Mouse (Mus musculus): ENCODE measurements at regions not wholly inside any gene's neighbourhood (a gene's known extent, or its start where the extent isn't known, plus 50 kb on each side); places are given as distances from the start of the nearest gene placed in this dataset.

DNA sequence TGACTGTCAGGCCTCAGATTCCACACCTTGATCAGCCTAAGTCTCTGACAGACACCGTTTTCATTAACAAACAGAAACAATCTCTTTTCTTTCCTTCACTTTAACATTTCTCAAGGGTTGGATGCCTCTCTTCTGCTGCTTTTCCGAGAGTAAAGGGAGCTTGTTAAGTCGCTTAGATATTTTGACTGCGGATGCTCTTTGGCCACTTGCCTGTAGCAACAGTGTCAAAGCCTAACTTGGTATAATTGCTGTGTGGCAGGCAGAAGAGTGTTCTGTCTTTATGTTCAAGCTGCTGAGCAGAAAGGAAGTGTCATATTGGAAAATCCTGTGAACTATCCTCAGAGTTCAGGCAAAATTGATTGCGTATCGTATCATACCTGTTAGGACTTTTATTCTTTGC, 112.3 kb upstream of the Zeb2 start:
- no peak for DNase-seq

DNA sequence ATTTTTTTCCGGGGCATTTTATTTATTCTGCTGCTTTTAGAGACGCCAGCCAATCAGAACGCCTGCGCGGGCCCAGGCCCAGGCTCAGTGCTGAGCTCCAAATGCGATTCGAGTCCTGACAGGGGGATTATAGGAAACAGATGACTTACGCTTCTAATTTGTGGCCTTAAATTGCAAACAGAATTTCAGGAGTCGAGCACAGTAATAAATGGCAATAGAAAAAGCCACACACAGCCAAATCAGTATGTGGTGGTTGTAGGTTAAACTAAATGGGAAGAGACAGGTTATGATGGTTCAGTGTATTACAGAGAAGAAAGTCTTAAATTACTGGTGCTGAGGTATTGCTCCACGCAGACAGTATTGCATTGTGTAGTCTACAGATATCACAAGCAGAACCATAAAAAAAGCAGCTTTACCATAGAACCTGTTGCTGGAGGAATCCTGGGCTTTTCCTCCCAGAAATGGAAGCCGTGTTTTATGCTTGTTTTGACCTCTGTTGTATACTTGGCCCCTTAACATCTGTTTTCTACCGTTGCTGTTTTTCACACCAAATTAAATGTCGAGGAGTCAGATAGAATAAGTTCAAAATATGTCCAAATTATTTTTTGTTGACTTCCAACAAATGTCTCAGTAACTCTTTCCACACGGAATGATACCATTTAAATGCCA, 110.2 kb upstream of the Zeb2 start:
- DNase-seq = no peak

DNA sequence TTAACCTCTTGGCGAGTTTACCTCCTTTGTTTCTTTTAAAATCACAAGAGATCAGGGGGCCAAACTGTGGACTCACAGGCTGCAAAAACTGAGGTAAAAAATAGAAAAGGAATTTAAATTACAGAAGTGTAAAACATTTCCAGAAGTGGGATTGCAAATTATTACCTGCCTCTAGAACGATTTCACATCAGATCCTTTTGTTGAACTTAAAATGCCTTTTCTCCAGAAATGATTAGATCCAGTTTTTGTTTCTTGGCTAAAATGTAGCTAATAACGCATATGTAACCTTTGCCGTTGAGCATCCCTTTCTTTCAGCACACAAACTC, 108.8 kb upstream of the Zeb2 start:
- no peak for DNase-seq

DNA sequence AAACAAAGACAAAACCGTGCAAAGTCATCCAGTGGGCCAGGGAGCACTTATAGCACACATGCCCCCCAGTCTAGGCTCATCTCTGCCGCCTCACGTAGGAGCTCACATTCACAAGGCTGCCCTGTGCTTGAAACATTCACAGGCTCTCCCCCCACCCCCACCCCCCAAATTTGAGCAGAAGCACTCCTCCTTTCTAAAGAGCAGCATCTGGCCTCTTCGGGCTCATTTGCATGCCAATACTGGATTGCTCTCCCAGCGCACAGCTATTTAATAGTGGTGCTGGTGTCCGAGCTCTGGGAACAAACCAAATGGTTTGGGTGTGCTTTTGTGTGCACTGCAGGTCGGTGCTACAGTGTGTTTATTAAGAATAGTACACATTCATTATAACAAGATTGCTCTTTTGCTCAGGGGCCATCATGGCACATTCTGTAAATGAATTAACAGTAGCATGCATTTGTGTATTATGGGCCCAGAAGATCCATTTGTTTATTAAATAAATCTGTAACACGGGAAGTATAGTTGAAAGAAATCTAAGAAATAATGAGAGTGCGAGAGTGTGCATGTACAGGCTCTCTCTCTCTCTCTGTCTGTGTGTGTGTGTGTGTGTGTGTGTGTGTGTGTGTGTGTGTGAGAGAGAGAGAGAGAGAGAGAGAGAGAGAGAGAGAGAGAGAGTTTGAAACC, 108.3 kb upstream of the Zeb2 start:
- DNase-seq = no peak

DNA sequence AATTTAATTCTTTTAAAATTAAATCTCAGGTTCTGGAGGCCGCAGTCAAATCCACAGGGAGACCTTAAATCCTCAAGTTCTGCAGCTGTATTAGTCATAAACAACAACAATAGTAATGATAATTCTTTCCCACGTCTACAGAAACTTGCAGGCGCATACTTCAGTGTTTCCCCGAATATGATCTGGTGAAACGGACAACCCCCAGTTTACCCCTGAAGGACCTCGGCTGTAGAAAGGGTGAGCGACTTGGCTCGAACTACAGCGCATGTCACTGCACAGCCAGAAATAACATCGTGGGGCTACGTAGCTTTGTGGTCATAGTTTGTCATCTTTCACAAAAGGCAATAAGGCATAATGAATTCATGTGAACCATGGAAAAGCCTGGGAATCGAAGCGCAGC, 105.0 kb upstream of the Zeb2 start:
- no peak for DNase-seq

DNA sequence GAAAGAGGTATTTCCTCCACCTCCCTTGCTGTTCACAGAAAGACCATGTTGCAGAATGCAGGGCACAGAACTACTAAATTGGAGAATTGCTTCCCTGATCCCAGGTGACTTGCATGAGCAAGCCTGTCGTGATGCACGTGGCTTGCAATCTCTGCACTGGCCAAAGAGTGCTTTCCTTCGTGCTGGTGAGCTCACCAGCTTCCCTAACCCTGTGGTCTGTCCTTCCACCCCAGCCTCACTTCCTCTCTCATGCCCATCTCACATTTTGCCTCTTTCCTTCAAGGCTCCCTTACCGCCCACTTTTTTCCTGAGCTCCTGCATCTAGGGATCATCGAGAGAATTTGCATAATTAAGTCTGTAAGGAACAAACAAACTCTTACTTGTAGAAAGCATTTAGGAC, 102.7 kb upstream of the Zeb2 start:
- no peak for DNase-seq

DNA sequence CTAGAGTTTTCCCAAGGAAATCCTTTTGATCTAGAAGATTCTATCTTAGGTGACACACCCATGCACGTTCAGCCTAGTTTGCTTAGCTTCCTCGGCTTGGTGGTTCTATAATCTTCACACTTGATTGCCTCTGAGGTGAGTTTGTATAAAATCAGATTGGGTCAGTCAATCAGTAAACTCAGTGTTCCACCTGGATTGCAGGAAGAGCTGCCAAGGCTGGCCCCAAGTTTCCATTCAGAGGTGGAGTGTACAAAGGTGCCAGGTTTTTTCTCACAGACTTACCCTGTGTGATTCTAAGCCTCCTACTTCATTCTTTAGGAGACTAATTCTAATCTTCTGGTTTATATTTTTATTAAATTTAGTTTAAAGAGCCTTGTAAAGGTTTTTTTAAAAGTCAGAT, 95.6 kb upstream of the Zeb2 start:
- DNase-seq = no peak

DNA sequence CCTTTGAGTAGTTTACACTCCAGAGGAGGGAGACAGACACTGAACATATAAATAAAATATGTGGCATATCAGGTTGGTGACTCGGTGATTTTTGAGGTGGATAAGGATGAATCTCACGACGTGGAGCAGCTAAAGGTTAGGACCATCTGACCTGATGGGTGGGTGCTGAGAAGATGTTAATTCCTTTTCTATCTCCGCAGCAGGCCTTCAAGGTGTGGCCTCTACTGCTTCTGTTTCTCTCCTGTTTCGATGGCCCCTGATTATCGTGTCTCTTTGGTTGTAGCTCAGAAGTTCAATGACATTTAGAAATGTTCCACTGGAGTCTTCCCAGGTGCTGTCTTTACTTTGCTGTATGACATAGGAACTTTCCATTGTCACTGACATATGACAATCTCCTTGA, 91.3 kb upstream of the Zeb2 start:
- no peak for DNase-seq

DNA sequence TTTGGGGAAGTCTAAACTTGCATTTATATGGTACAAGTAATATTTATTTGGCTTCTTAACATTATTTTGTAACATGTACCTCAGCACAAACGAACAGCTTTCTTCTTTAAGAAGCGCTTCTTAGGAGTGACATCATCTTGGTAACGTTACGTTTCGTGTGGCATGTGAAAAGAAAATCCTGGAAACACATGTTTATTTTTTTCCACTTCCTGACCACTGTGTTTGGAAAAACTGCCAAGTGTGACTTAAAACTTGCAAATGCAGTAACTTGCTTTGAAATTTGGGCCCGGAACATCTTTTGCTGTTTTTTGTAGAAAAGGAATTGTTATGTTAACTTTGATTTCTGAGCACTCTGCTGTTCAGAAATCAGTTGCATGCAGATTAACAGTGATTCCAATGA, 88.6 kb upstream of the Zeb2 start:
- DNase-seq = no peak

DNA sequence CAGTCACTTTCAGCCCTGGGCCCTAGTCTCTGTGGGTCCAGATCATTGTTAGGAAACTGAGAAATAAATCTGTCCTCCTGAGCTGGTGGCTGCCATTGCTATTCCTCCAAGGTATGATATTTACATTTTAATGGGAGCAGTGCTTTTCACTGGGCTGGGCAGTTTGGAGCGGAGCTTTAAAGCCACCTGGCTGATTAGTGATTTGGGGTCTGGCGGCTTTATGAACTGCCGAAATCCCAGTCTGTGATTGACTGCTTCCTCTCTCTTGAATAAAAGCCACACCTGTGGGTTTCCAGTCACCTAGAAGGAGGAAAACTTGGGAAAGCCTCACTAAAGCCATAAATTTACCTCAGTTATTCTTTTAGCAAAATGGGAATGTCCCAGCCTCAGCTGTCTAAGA, 88.0 kb upstream of the Zeb2 start:
- DNase-seq = no peak

DNA sequence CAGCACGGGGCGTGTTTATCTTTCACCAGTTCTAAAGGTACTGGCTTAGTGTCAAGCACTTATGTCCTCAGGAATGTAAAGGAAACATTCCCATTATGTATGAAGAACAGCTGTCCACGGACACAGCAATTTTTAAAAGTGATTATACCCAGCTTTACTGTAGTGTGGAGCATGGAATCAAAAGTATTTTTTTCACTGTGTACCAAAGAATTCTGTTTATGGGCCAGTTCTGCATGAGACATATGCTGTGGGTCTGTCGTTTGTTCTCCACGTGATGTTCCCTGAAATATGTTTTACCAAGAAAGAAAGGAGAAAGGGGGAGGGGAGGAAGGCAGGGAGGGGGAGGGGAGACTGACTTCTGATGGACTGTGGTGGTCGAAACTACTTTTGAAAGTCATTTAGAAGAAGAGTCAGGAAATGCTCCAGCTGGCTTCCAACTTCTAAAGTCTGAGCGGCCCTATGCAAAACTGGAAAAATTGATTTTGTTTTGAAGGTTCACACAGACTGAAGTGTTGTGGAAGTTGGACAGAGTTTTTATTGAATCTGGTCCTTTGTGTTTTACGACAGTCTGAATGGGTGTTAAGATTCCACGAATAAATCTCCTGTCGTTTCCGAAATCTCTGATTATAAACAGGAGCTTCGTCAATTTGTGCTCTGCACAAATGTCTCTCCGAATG, 80.9 kb upstream of the Zeb2 start:
- no peak for DNase-seq

DNA sequence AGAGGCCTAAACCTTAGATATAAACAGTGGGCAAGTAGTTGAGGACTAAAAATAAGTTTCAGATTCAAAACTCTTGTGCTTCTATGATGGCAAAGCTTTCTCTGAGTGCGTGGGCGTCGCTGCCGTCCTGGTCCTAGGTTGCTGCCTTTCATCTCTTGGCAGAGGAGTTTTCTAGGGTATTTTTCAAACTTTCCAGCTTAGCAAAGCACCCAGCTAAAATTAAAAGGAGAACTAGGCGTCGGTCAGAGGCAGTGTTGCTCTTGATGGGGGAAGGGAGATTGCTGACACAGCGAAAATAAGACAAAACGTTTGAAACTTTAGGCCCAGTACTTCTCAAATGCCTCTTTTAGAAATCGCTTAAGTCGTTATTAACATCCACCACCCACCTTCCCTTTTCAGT, 80.1 kb upstream of the Zeb2 start:
- DNase-seq = no peak

DNA sequence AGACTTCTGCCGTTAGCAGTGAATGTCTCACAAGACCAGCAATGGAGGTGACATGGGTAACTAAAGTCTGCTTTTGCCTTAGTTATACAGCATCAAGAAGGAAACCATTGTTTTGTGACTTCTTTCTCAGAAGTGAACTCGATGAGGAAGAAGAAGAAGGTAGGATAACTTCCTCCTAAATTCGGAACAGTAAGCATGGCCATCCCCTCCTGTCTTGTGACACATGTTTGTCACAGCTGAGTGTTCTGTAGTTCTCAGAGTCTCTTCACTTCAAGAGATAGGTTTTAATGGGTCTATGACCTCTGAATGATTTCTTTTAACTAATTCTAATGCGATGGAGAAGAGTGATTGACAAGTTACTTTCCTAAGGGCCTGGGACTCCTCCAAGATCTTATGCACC, 79.3 kb upstream of the Zeb2 start:
- no peak for DNase-seq

DNA sequence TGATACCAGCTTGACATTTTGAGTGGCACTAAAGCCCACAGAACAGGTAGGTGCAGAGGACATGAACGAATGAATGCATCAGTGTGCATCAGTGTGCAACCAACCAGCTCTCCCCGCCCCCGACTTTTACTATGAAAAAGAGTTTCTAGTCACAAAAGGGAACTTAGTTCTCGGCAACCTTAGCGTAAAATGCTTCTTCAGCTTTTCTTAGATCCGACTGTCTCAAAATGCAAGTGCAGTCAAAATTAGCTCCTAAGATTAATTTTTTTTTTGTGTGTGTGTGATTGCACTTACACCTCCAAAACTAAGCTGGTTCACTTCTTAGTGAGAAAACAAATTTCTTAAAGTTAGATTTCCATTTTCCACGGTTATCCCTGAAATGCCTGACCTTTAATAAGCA, 77.1 kb upstream of the Zeb2 start:
- no peak for DNase-seq

DNA sequence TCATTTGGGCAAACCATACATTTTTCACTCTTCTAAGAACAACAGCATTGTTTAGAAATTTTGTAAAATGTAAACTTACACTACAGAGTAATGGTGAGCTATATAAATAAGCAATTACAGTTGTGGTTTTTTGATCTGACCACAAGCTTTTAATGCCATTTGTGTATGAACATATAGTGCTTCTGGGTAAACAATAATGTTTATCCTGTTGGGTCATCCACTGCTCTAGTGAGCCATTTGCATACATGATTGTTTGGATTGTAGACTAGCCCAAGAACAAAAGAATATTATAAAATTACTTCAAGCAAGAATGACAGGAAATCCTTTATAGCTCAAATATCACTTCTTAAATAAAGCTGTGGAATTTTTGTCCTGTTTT, 68.4 kb upstream of the Zeb2 start:
- no peak for DNase-seq

DNA sequence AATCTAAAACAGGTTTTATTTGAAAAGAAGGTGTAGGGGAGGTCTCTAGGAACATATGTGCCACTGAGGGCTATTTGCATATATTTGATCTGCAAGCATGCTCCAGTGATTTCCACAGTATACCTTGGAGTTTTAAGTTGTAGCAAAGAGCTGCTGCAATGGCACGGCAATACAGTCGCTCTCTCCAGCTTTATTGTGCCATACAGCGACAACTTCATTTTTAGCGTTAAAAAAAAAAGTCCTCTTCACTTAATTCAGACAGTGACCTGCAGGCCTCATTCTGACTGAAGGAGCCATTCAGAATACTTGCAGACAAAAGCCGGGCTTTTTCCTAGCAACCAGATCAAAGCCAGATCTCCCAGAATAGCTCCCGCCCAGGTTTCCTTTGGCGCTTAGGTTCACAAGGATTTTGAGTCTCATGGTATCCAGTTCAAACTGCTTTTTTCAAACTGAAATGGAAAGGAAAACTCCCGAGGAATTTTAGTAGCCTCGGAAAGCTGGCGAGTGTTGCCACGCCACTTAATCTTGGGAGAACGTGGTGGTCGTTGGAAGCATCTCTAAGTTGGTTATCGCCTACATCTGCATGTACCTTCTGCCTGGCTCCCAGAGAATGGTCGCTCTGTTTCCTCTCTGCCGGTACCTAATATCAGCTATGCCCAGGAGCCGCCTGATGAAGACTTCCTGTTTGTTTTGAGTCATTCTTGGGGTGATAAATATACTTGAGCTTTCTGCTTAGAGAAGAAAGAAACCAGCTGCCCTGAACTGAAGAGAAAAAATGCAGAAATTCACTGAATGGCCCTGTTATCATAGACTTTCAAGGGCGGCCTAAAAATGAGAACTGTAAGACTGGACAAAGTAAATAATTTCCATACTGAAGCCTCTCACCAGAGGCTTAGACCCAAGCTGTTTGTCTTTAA, 67.8 kb upstream of the Zeb2 start:
- no peak for DNase-seq

DNA sequence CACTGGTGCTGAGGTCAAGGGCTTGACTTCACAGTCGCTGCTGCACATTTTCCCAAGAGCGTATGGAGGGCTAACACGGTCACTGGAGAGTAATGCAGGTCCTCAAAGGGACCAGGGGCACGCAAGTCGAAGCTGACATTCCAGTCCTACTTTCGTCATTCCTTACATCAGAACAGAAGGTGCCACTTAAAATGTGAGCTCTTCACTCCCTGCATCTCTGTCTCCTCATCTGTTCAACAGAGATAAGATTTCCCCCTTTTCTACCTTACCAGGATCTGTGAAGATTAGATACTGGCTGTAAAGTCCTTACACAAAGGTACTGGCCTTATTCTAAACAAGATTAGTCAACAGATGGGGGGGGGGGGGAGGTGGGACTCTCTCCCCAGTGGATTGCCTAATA, 67.0 kb upstream of the Zeb2 start:
- no peak for DNase-seq

DNA sequence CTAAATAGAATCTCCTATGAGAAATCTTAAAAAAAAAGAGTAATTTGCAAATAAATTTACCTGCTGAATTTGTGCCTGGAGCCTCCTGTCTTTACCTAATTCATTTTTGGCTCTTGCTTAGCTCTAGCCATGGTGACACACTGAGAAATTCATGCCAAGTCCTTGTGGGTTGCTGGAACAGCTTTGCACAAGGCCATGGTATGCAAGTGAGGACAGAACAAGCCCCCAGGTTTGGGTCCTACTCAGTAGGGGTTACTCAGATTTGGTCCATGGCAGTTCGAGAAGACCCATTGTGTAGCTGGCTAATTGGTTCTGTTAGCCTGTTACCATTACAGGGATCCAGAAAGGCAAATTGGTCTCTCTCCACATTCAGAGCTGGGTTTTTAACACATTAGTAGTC, 65.7 kb upstream of the Zeb2 start:
- DNase-seq = no peak

DNA sequence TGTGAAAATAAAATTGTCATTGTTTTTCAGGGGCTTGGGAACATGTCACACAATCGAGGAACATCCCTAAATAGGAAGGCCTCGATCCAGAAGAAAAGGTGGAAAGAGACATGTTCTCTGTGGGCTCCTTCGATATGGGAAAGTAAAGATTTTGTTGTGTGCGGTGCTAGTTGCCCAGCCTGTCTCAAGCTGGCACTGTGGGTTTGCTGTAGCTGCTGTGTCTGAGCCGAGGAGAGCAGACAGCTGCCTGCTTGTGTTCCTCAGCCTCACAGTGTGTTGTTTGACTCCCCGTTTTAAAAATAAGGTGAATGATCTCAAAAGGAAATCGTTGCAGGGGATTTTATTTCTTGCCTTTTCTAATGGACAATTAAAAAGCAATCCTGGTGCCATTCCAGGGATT, 64.4 kb upstream of the Zeb2 start:
- no peak for DNase-seq

DNA sequence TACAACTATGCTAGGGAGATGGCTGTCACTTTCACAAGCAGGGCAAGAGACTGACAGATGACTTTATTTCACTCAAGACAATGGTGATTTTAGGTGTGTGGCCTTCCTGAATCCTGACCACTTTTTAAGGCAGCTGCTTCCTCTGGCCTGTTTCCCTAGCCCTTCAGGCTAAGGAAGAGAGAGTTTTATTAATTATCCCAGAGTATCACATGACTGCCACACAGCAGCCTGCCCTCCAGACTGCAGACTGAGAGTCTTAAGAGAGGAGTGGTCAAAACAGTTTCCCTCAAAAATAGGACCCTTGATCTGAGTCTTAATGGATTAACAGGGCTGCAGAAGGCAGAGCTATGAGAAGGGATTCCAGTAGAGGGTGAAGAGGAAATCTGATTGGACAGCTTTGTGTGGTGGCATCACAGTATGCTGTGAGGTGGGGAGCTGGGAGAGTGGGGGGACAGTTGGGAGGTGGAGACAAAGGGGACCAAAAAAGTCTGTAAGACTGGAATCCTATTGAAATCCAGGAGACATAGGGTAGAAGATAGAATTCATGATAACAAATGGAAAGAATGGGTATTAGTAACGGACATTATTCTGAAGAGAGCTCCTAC, 61.8 kb upstream of the Zeb2 start:
- no peak for DNase-seq

DNA sequence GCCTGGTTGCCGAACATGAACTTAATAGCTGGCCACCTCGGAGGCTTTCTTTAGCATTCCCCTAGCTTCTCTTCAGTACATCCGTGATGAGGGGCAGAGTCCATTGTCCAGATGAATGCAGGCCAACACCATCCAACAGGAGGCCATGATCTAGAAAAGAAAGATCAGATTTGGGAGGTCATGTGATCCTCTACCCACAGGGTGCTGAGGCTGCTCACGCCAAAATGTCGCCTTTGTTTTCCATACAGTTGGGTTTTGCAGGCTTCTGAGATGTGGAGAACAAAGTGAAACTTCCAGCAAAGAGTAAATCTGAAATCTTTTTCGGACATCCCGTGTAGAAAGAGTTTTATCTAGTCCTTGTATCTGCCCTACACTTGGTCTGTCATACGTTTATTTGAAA, 55.2 kb upstream of the Zeb2 start:
- no peak for DNase-seq

DNA sequence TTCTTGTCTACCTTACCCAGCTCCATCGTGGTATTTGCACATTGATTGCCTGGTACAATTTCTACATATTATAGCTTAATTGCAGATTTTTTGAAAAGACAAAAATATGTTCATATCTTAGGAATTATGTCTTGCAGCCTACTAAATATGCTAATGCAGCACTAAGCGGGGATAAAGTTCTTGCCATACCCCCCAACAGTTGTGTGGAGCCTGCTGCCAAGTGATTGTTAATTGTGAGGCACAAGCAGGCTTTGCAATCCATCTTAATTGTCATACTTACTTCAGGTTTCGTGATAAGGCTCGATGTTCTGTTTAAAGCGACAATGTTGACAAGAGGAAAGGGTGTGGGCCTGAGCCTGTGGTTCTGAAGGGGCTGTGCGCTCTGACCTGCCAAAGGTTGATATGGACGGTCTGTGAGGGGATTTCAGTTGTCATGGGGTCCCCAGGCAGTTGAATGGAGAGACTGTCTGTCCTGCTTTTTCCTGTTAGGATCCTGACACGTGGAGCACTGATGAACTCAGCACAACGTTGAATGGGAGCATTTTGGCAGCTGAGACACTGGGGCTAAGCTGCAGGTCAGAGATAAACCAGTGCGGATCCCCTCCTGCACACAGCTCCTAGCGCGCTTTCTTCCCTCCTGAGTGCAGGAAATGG, 54.5 kb upstream of the Zeb2 start:
- DNase-seq = no peak

DNA sequence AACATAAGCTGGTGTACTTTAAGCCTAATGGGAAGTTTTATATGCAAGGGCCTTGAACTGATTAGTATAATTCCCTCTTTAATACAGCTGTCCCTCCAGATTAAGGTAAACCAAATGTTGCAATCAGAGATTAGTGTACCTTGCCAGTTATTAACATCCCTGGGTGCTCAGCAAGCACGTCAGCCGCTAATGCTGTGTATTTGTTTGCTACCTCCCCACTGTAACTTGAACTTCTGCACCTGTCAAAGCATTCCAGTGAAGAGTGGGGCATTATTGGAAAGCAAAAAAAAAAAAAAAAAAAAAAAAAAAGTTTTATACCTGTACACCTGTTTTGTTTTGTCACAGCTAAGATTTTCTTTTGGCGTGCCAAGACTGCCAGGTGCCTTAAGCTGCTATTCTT, 53.1 kb upstream of the Zeb2 start:
- DNase-seq = no peak

Measured in thymus, postnatal 14 days (tissue).